Mouse (Mus musculus) MEL (cell line): ENCODE measurements around the gene Slc6a9. TPM values are rescaled to one million over a fixed set of nuclear protein-coding genes. Genes with fewer than 3 reads are reported as not detected.
A peak's percentile ranks its signal among the peaks of the same experiment; 100 is the strongest.

ENCODE experiments used
- DNase-seq: peaks from one replicate; pipeline ENCODE4 v3.0.0; 2011; ENCODE audit warnings: low read depth, low spot score
- H3K27ac ChIP-seq: 2 replicates; pipeline ENCODE4 v1.5.1; 2012; ENCODE audit warnings: low read depth, mild to moderate bottlenecking, control low read depth, low read length, moderate library complexity; ENCODE audit not compliant: control insufficient read depth
- H3K27me3 ChIP-seq, 2 experiments: fragments of 150-350 bp in 1 of 2; sonication (generic) in 1 of 2; 2 replicates each; pipeline ENCODE4 v1.6.1; 2012; ENCODE audit warnings: low read length in 2 of 2, mild to moderate bottlenecking in 2 of 2, improper control_type of control experiment in 1 of 2, moderate library complexity in 1 of 2; ENCODE audit not compliant: insufficient read depth in 2 of 2, control insufficient read depth in 1 of 2
- H3K36me3 ChIP-seq, 2 experiments: 2 replicates each; pipeline ENCODE4 v1.6.1; 2012 to 2014; ENCODE audit warnings: low read length in 2 of 2, improper control_type of control experiment in 1 of 2, inconsistent platforms in 1 of 2, mild to moderate bottlenecking in 1 of 2; ENCODE audit not compliant: insufficient read depth in 2 of 2, control insufficient read depth in 1 of 2
- H3K4me1 ChIP-seq, 2 experiments: fragments of 150-350 bp in 1 of 2; sonication (generic) in 1 of 2; 2 replicates each; pipeline ENCODE4 v1.6.1; 2012; ENCODE audit warnings: low read length in 2 of 2, improper control_type of control experiment in 1 of 2, mild to moderate bottlenecking in 1 of 2; ENCODE audit not compliant: insufficient read depth in 2 of 2, control insufficient read depth in 1 of 2
- H3K4me3 ChIP-seq, 2 experiments: fragments of 150-350 bp in 1 of 2; sonication (generic) in 1 of 2; 2 replicates each; pipeline ENCODE4 v1.5.1; 2012; ENCODE audit warnings: low read depth in 2 of 2, low read length in 2 of 2, mild to moderate bottlenecking in 2 of 2, moderate library complexity in 2 of 2, control low read depth in 1 of 2, improper control_type of control experiment in 1 of 2; ENCODE audit not compliant: control insufficient read depth in 1 of 2, insufficient read depth in 1 of 2
- H3K79me2 ChIP-seq: 2 replicates; pipeline ENCODE4 v1.6.1; 2012; ENCODE audit warnings: mild to moderate bottlenecking, low read length, moderate library complexity; ENCODE audit not compliant: control insufficient read depth, poor library complexity, insufficient read depth
- H3K9ac ChIP-seq: 2 replicates; pipeline ENCODE4 v1.6.1; 2012; ENCODE audit warnings: low read depth, mild to moderate bottlenecking, control low read depth, low read length, moderate library complexity; ENCODE audit not compliant: control insufficient read depth, poor library complexity, severe bottlenecking
- H3K9me3 ChIP-seq: fragments of 150-350 bp; sonication (generic); replicated peaks from 2 replicates; pipeline ENCODE4 v1.6.1; 2012; ENCODE audit warnings: mild to moderate bottlenecking, low read length, improper control_type of control experiment, moderate library complexity; ENCODE audit not compliant: insufficient read depth
- BHLHE40 ChIP-seq: IDR thresholded peaks from 2 replicates; pipeline ENCODE4 v1.6.1; 2012; ENCODE audit warnings: low read depth, mild to moderate bottlenecking, inconsistent platforms, low read length, improper control_type of control experiment, borderline replicate concordance
- CHD1 ChIP-seq: IDR thresholded peaks from 2 replicates; pipeline ENCODE4 v1.6.1; 2012; ENCODE audit warnings: low read depth, mild to moderate bottlenecking, inconsistent platforms, low read length, improper control_type of control experiment
- CHD2 ChIP-seq: IDR thresholded peaks from 2 replicates; pipeline ENCODE4 v1.6.1; 2011; ENCODE audit warnings: low read length, improper control_type of control experiment
- CTCF ChIP-seq, 3 experiments: IDR thresholded peaks in 2 of 3; conservative IDR thresholded peaks in 1 of 3; 2 replicates each; pipeline ENCODE4 v1.5.1; 2011 to 2012; ENCODE audit warnings: low read length in 3 of 3, low read depth in 2 of 3, mild to moderate bottlenecking in 2 of 3, improper control_type of control experiment in 1 of 3, inconsistent platforms in 1 of 3, mixed read lengths in 1 of 3, moderate library complexity in 1 of 3; ENCODE audit not compliant: control insufficient read depth in 1 of 3, insufficient read depth in 1 of 3, poor library complexity in 1 of 3, severe bottlenecking in 1 of 3
- ELF1 ChIP-seq: IDR thresholded peaks from 2 replicates; pipeline ENCODE4 v1.6.1; 2014; ENCODE audit warnings: low read depth, mild to moderate bottlenecking, inconsistent platforms, low read length, improper control_type of control experiment, moderate library complexity
- EP300 ChIP-seq, 2 experiments: IDR thresholded peaks; 2 replicates each; pipeline ENCODE4 v1.6.1; 2011; ENCODE audit warnings: improper control_type of control experiment in 2 of 2, low read length in 2 of 2, low read depth in 1 of 2, mild to moderate bottlenecking in 1 of 2
- ETS1 ChIP-seq: IDR thresholded peaks from 2 replicates; pipeline ENCODE4 v1.6.1; 2012; ENCODE audit warnings: low read depth, mild to moderate bottlenecking, inconsistent platforms, low read length, improper control_type of control experiment, moderate library complexity
- GABPA ChIP-seq: IDR thresholded peaks from 2 replicates; pipeline ENCODE4 v1.6.1; 2012; ENCODE audit warnings: low read depth, mild to moderate bottlenecking, inconsistent platforms, low read length, improper control_type of control experiment, moderate library complexity
- GATA1 ChIP-seq: IDR thresholded peaks from 2 replicates; pipeline ENCODE4 v1.6.1; 2011; ENCODE audit warnings: low read depth, low read length, improper control_type of control experiment
- JUND ChIP-seq: IDR thresholded peaks from 2 replicates; pipeline ENCODE4 v1.6.1; 2011; ENCODE audit warnings: low read depth, mild to moderate bottlenecking, improper control_type of control experiment, low read length
- KAT2A ChIP-seq: conservative IDR thresholded peaks from 2 replicates; pipeline ENCODE4 v1.6.1; 2012; ENCODE audit warnings: low read depth, low read length, improper control_type of control experiment, inconsistent platforms
- MAX ChIP-seq: IDR thresholded peaks from 2 replicates; pipeline ENCODE4 v1.6.1; 2011; ENCODE audit warnings: low read length, improper control_type of control experiment
- MAZ ChIP-seq: IDR thresholded peaks from 2 replicates; pipeline ENCODE4 v1.6.1; 2012; ENCODE audit warnings: low read depth, mild to moderate bottlenecking, inconsistent platforms, low read length, improper control_type of control experiment
- MEF2A ChIP-seq: IDR thresholded peaks from 2 replicates; pipeline ENCODE4 v1.6.1; 2014; ENCODE audit warnings: low read depth, mild to moderate bottlenecking, inconsistent platforms, low read length, improper control_type of control experiment; ENCODE audit not compliant: poor library complexity, insufficient replicate concordance, severe bottlenecking; ENCODE audit errors: extremely low read depth
- MYB ChIP-seq: IDR thresholded peaks from 2 replicates; pipeline ENCODE4 v1.6.1; 2011; ENCODE audit warnings: mild to moderate bottlenecking, low read depth, low read length, improper control_type of control experiment
- MYC ChIP-seq: IDR thresholded peaks from 2 replicates; pipeline ENCODE4 v1.6.1; 2011; ENCODE audit warnings: low read depth, mild to moderate bottlenecking, low read length, improper control_type of control experiment, moderate library complexity
- NRF1 ChIP-seq: IDR thresholded peaks from 2 replicates; pipeline ENCODE4 v1.6.1; 2014; ENCODE audit warnings: low read depth, mild to moderate bottlenecking, inconsistent platforms, low read length, improper control_type of control experiment, moderate library complexity; ENCODE audit not compliant: poor library complexity, insufficient read depth, severe bottlenecking
- POLR2A ChIP-seq, 2 experiments: IDR thresholded peaks; 2 replicates each; pipeline ENCODE4 v1.6.1; 2011 to 2012; ENCODE audit warnings: low read length in 2 of 2, mild to moderate bottlenecking in 2 of 2, control low read depth in 1 of 2, improper control_type of control experiment in 1 of 2, low read depth in 1 of 2, moderate library complexity in 1 of 2; ENCODE audit not compliant: control insufficient read depth in 1 of 2, insufficient read depth in 1 of 2, poor library complexity in 1 of 2
- POLR2AphosphoS5 ChIP-seq: IDR thresholded peaks from 2 replicates; pipeline ENCODE4 v1.6.1; 2012; ENCODE audit warnings: low read depth, borderline replicate concordance, mild to moderate bottlenecking, inconsistent platforms, low read length, moderate library complexity, mixed read lengths
- RAD21 ChIP-seq: IDR thresholded peaks from 2 replicates; pipeline ENCODE4 v1.6.1; 2011; ENCODE audit warnings: mild to moderate bottlenecking, low read depth, low read length, improper control_type of control experiment
- SIN3A ChIP-seq: IDR thresholded peaks from 2 replicates; pipeline ENCODE4 v1.6.1; 2012; ENCODE audit warnings: low read length, improper control_type of control experiment, inconsistent platforms
- SMC3 ChIP-seq: IDR thresholded peaks from 2 replicates; pipeline ENCODE4 v1.6.1; 2011; ENCODE audit warnings: low read depth, low read length, improper control_type of control experiment
- TAL1 ChIP-seq: IDR thresholded peaks from 2 replicates; pipeline ENCODE4 v1.6.1; 2012; ENCODE audit warnings: mild to moderate bottlenecking, inconsistent platforms, low read length, moderate library complexity, mixed read lengths
- TCF12 ChIP-seq: IDR thresholded peaks from 2 replicates; pipeline ENCODE4 v1.6.1; 2014; ENCODE audit warnings: low read depth, mild to moderate bottlenecking, inconsistent platforms, low read length, improper control_type of control experiment, moderate library complexity
- UBTF ChIP-seq: IDR thresholded peaks from 2 replicates; pipeline ENCODE4 v1.6.1; 2012; ENCODE audit warnings: low read depth, mild to moderate bottlenecking, inconsistent platforms, low read length, improper control_type of control experiment, moderate library complexity, borderline replicate concordance; ENCODE audit not compliant: insufficient read depth
- USF1 ChIP-seq: IDR thresholded peaks from 2 replicates; pipeline ENCODE4 v1.6.1; 2014; ENCODE audit warnings: low read depth, mild to moderate bottlenecking, inconsistent platforms, low read length, improper control_type of control experiment, moderate library complexity
- USF2 ChIP-seq, 2 experiments: IDR thresholded peaks; 2 replicates each; pipeline ENCODE4 v1.6.1; 2011 to 2012; ENCODE audit warnings: improper control_type of control experiment in 2 of 2, low read length in 2 of 2, borderline replicate concordance in 1 of 2, inconsistent platforms in 1 of 2, low read depth in 1 of 2, mild to moderate bottlenecking in 1 of 2; ENCODE audit not compliant: insufficient read depth in 1 of 2
- ZC3H11A ChIP-seq: IDR thresholded peaks from 2 replicates; pipeline ENCODE4 v1.6.1; 2012; ENCODE audit warnings: low read depth, mild to moderate bottlenecking, inconsistent platforms, low read length, improper control_type of control experiment
- ZKSCAN1 ChIP-seq: IDR thresholded peaks from 2 replicates; pipeline ENCODE4 v1.6.1; 2012; ENCODE audit warnings: low read depth, mild to moderate bottlenecking, inconsistent platforms, low read length, improper control_type of control experiment, moderate library complexity
- ZMIZ1 ChIP-seq: IDR thresholded peaks from 2 replicates; pipeline ENCODE4 v1.6.1; 2012; ENCODE audit warnings: low read depth, mild to moderate bottlenecking, inconsistent platforms, low read length, improper control_type of control experiment, moderate library complexity
- ZNF384 ChIP-seq: IDR thresholded peaks from 2 replicates; pipeline ENCODE4 v1.6.1; 2012; ENCODE audit warnings: low read depth, mild to moderate bottlenecking, inconsistent platforms, low read length, improper control_type of control experiment
- polyA plus RNA-seq, 2 experiments: library from polyadenylated mRNA; stranded (reverse) in 1 of 2; unstranded in 1 of 2; fragments of >175 nt in 1 of 2; fragments of >200 nt in 1 of 2; gene quantifications; 2 replicates each; pipeline versions ENCODE4 v1.2.1 to v1.2.4; 2012; ENCODE audit warnings: low replicate concordance in 2 of 2, low read depth in 1 of 2; ENCODE audit not compliant: insufficient read length in 2 of 2, insufficient read depth in 1 of 2, missing spikeins in 1 of 2
- total RNA-seq: library from RNA; depleted of rRNA; stranded (reverse); fragments of 300-350 nt; gene quantifications from 2 replicates; pipeline ENCODE4 v1.2.3, GENCODE M21; 2012

Slc6a9 gene
- total and polyA plus RNA-seq, 3 experiments: 3.2 to 21.2 TPM; not detected in 1

- TF ChIP-seq CHD2 (no peak), MAX (peak; percentile 38; the same call in 1 of the 2 replicates), MYB (no peak), ZNF384 (peak; percentile 32; the same call in 1 of the 2 replicates)
Measured at GRCm38 (mm10) chr4:117829260-117830123, 4.8 kb upstream of the Slc6a9 start (continued).

- Histone ChIP-seq H3K79me2 (no peaks in the 10 kb centered on the region; the same call in 1 of the 2 replicates), H3K9ac (no peak overlapping the region), H3K4me3 (no peak overlapping the region), H3K9me3 (no peaks in the 10 kb centered on the region), H3K27ac (no peak overlapping the region; the same call in 1 of the 2 replicates), H3K4me1 (peaks cover 42 to 52% of the 10 kb centered on the region in 2 experiments), H3K36me3 (peaks cover 0 to 39% of the 10 kb centered on the region in 2 experiments; a peak in 2 of 4 replicates), H3K27me3 (no peaks in the 10 kb centered on the region)
- peak; percentile 89 for DNase-seq
- peak; percentile 100 for TF ChIP-seq ETS1
- TF ChIP-seq ZMIZ1: 0 out of 2 replicates have a peak, but pooled peaks have one; percentile 62
- TF ChIP-seq MYC: peak; percentile 61; the same call in 1 of the 2 replicates
- no peak for TF ChIP-seq POLR2A (IDR thresholded peaks at IDR 0.05; ENCODE audit: control insufficient read depth in 1 of 2, insufficient read depth in 1 of 2, low read depth in 1 of 2, low read length in 2 of 2, poor library complexity in 1 of 2)
- peak; percentile 33; the same call in 1 of the 2 replicates for TF ChIP-seq MEF2A
- TF ChIP-seq POLR2AphosphoS5: no peak
- TF ChIP-seq TAL1: peak; percentile 95
- no peak for TF ChIP-seq CHD2
- peak; percentile 94 to 99 for TF ChIP-seq EP300 (IDR thresholded peaks at IDR 0.05; ENCODE audit: low read depth in 1 of 2, low read length in 2 of 2)
- TF ChIP-seq CHD1: no peak
- no peak for TF ChIP-seq ZKSCAN1
- TF ChIP-seq USF1: no peak
- no peak for TF ChIP-seq USF2 (IDR thresholded peaks at IDR 0.05; ENCODE audit: borderline replicate concordance in 1 of 2, insufficient read depth in 1 of 2, low read depth in 1 of 2, low read length in 2 of 2)
- peak; percentile 90 for TF ChIP-seq MAZ
- no peak for TF ChIP-seq UBTF
- TF ChIP-seq SMC3: no peak
- peak; percentile 98 for TF ChIP-seq GATA1
- peak; percentile 100 for TF ChIP-seq TCF12
- no peak for TF ChIP-seq ZNF384
- TF ChIP-seq ELF1: peak; percentile 68; the same call in 1 of the 2 replicates
- TF ChIP-seq RAD21: no peak
- peak; percentile 78 for TF ChIP-seq MAX
- TF ChIP-seq KAT2A: no peak; the same call in 1 of the 2 replicates
- TF ChIP-seq BHLHE40: peak; percentile 89
- TF ChIP-seq ZC3H11A: peak; percentile 26; the same call in 1 of the 2 replicates
- no peak; the same call in 1 of the 2 replicates for TF ChIP-seq NRF1
- TF ChIP-seq JUND: no peak
- TF ChIP-seq GABPA: 0 out of 2 replicates have a peak, but pooled peaks have one; percentile 51
- no peak for TF ChIP-seq CTCF (IDR thresholded peaks at IDR 0.05 in 2 of 3, conservative IDR thresholded peaks at IDR 0.05 in 1 of 3; ENCODE audit: control insufficient read depth in 1 of 3, insufficient read depth in 1 of 3, low read depth in 2 of 3, low read length in 3 of 3, poor library complexity in 1 of 3, severe bottlenecking in 1 of 3)
- TF ChIP-seq SIN3A: peak; percentile 98
Measured at GRCm38 (mm10) chr4:117830124-117830551, 4.2 kb upstream of the Slc6a9 start.
